Mouse (Mus musculus) midbrain, embryonic 15.5 days (tissue): Measurements from ENCODE around the gene Stox2. TPM values are rescaled to one million over a fixed set of nuclear protein-coding genes. Genes with fewer than 3 reads are reported as not detected.
"Not testable (repeated sequence)": the region's sequence is repeated elsewhere in the genome, so short reads cannot be mapped to it uniquely, and the experiment has no call there.

Experiments
- ATAC-seq: fragments of 200-750 bp; cut with Nextera tagmentation; replicated peaks from 2 replicates; pipeline ENCODE4 v1.8.0; 2017; ENCODE audit warnings: moderate TSS enrichment
- H3K27ac ChIP-seq: fragments of 300-500 bp; sonication (generic); 2 replicates; pipeline ENCODE4 v1.5.1; 2015; ENCODE audit warnings: mild to moderate bottlenecking, inconsistent platforms
- H3K27me3 ChIP-seq: fragments of 300-500 bp; sonication (generic); replicated peaks from 2 replicates; pipeline ENCODE4 v1.6.1; 2015; ENCODE audit warnings: inconsistent platforms
- H3K36me3 ChIP-seq: fragments of 300-500 bp; sonication (generic); replicated peaks from 2 replicates; pipeline ENCODE4 v1.6.1; 2015; ENCODE audit warnings: inconsistent platforms
- H3K4me1 ChIP-seq: fragments of 300-500 bp; sonication (generic); 2 replicates; pipeline ENCODE4 v1.6.1; 2015; ENCODE audit warnings: inconsistent platforms
- H3K4me2 ChIP-seq: fragments of 300-500 bp; sonication (generic); 2 replicates; pipeline ENCODE4 v1.6.1; 2015; ENCODE audit warnings: inconsistent platforms, mild to moderate bottlenecking, moderate library complexity
- H3K4me3 ChIP-seq: fragments of 300-500 bp; sonication (generic); 2 replicates; pipeline ENCODE4 v1.5.1; 2015; ENCODE audit warnings: mild to moderate bottlenecking, inconsistent platforms
- H3K9ac ChIP-seq: fragments of 300-500 bp; sonication (generic); 2 replicates; pipeline ENCODE4 v1.6.1; 2015; ENCODE audit warnings: mild to moderate bottlenecking, inconsistent platforms
- H3K9me3 ChIP-seq: fragments of 300-500 bp; sonication (generic); 2 replicates; pipeline ENCODE4 v1.6.1; 2016; ENCODE audit warnings: inconsistent platforms
- WGBS: fragments of 180-500 bp; shearing (Covaris S2); methylation state at CpG from one replicate; pipeline ENCODE4 v1.1.7; 2015; ENCODE audit warnings: mixed read lengths; 5-methylcytosine and 5-hydroxymethylcytosine counted together
- polyA plus RNA-seq: library from polyadenylated mRNA; unstranded; fragments of >200 nt; fragmentation: Nextera tagmentation; extraction: Ambion mirVana; gene quantifications from 2 replicates; pipeline ENCODE4 v1.2.1, GENCODE M21; 2015

The Stox2 gene
- polyA plus RNA-seq = 51.3 and 51.9 TPM in 2 replicates

GRCm38 (mm10) chr8:47446312-47447046, at the start of gene Stox2:
Stox2 (minus strand) TSS chr8:47446362.
- Histone ChIP-seq H3K4me3 (no peak within 1 kb of the TSS), H3K9ac (no peak within 1 kb of the TSS), H3K36me3 (no peaks in the 10 kb centered on the region), H3K9me3 (no peaks in the 10 kb centered on the region), H3K4me2 (no peak within 1 kb of the TSS), H3K4me1 (no peaks in the 10 kb centered on the region), H3K27ac (no peak within 1 kb of the TSS), H3K27me3 (no peaks in the 10 kb centered on the region)
- 77% methylated on average over 19 of the region's 19 CpGs for WGBS
- no peak for ATAC-seq

- no peaks in the 10 kb centered on the region for H3K27me3 ChIP-seq
- H3K4me3 ChIP-seq = no peak overlapping the region
- no peaks in the 10 kb centered on the region for H3K9me3 ChIP-seq
- no peak overlapping the region for H3K27ac ChIP-seq
- no peak overlapping the region for H3K9ac ChIP-seq
- no peaks in the 10 kb centered on the region for H3K4me1 ChIP-seq
- no peak for ATAC-seq
- no peak overlapping the region for H3K4me2 ChIP-seq
- 93% methylated on average over 6 of the region's 6 CpGs for WGBS
- peaks cover 41% of the 10 kb centered on the region for H3K36me3 ChIP-seq
Measured at GRCm38 (mm10) chr8:47495428-47495827, 49.3 kb upstream of the Stox2 start.

- H3K27me3 ChIP-seq = no peaks in the 10 kb centered on the region
Measured at GRCm38 (mm10) chr8:47494602-47495153, 48.5 kb upstream of the Stox2 start.

GRCm38 (mm10) chr8:47493106-47493505, 46.9 kb upstream of the Stox2 start:
- 96% methylated on average over 12 of the region's 12 CpGs for WGBS
- H3K36me3 ChIP-seq = peaks cover 28% of the 10 kb centered on the region

More at GRCm38 (mm10) chr8:47494602-47495153, 48.5 kb upstream of the Stox2 start:
- Histone ChIP-seq H3K4me2 (no peak overlapping the region), H3K4me3 (no peak overlapping the region), H3K4me1 (no peaks in the 10 kb centered on the region), H3K9me3 (no peaks in the 10 kb centered on the region), H3K27ac (no peak overlapping the region), H3K9ac (no peak overlapping the region), H3K36me3 (peaks cover 34% of the 10 kb centered on the region)
- WGBS = 90% methylated on average over 12 of the region's 12 CpGs
- no peak for ATAC-seq

GRCm38 (mm10) chr8:47487231-47487630, 41.1 kb upstream of the Stox2 start:
- Histone ChIP-seq H3K9ac (no peak overlapping the region), H3K4me3 (no peak overlapping the region), H3K27me3 (no peaks in the 10 kb centered on the region), H3K4me2 (no peak overlapping the region), H3K4me1 (no peaks in the 10 kb centered on the region), H3K9me3 (no peaks in the 10 kb centered on the region), H3K27ac (no peak overlapping the region), H3K36me3 (peaks cover 7% of the 10 kb centered on the region; the same call in 1 of the 2 replicates)
- WGBS = 93% methylated on average over 3 of the region's 3 CpGs
- no peak for ATAC-seq

More at GRCm38 (mm10) chr8:47493106-47493505, 46.9 kb upstream of the Stox2 start:
- H3K4me3 ChIP-seq = no peak overlapping the region
- H3K27me3 ChIP-seq = no peaks in the 10 kb centered on the region
- no peak for ATAC-seq
- no peak overlapping the region for H3K4me2 ChIP-seq
- H3K27ac ChIP-seq = no peak overlapping the region
- H3K4me1 ChIP-seq = no peaks in the 10 kb centered on the region
- H3K9ac ChIP-seq = no peak overlapping the region
- no peaks in the 10 kb centered on the region for H3K9me3 ChIP-seq

- no peaks in the 10 kb centered on the region for H3K36me3 ChIP-seq
- no peaks in the 10 kb centered on the region for H3K4me1 ChIP-seq
- no peak overlapping the region for H3K4me2 ChIP-seq
- H3K27ac ChIP-seq = no peak overlapping the region
- no peaks in the 10 kb centered on the region for H3K27me3 ChIP-seq
- 59% methylated on average over 12 of the region's 12 CpGs for WGBS
- no peak overlapping the region for H3K4me3 ChIP-seq
- H3K9ac ChIP-seq = no peak overlapping the region
- no peak for ATAC-seq
- no peaks in the 10 kb centered on the region for H3K9me3 ChIP-seq
Measured at GRCm38 (mm10) chr8:47482354-47483071, 36.4 kb upstream of the Stox2 start.

- H3K36me3 ChIP-seq = no peaks in the 10 kb centered on the region
- ATAC-seq = peak; percentile 58; the same call in 1 of the 2 replicates
- 75% methylated on average over 7 of the region's 7 CpGs for WGBS
Measured at GRCm38 (mm10) chr8:47480039-47480438, 33.9 kb upstream of the Stox2 start.

GRCm38 (mm10) chr8:47461650-47462049, 15.5 kb upstream of the Stox2 start:
- Histone ChIP-seq H3K36me3 (no peaks in the 10 kb centered on the region), H3K9ac (no peak overlapping the region), H3K4me1 (no peaks in the 10 kb centered on the region), H3K4me3 (no peak overlapping the region), H3K9me3 (no peaks in the 10 kb centered on the region), H3K4me2 (no peak overlapping the region), H3K27ac (no peak overlapping the region), H3K27me3 (no peaks in the 10 kb centered on the region)
- 80% methylated on average over 10 of the region's 10 CpGs for WGBS
- ATAC-seq = no peak

More at GRCm38 (mm10) chr8:47480039-47480438, 33.9 kb upstream of the Stox2 start:
- Histone ChIP-seq H3K4me1 (no peaks in the 10 kb centered on the region), H3K9me3 (no peaks in the 10 kb centered on the region), H3K4me3 (no peak overlapping the region), H3K27me3 (no peaks in the 10 kb centered on the region), H3K27ac (no peak overlapping the region), H3K9ac (no peak overlapping the region), H3K4me2 (no peak overlapping the region)

- Histone ChIP-seq H3K9ac (no peak overlapping the region), H3K27ac (no peak overlapping the region), H3K4me1 (no peaks in the 10 kb centered on the region), H3K9me3 (no peaks in the 10 kb centered on the region), H3K27me3 (no peaks in the 10 kb centered on the region), H3K4me3 (no peak overlapping the region), H3K4me2 (no peak overlapping the region), H3K36me3 (no peaks in the 10 kb centered on the region)
- 84% methylated on average over 6 of the region's 6 CpGs for WGBS
- no peak for ATAC-seq
Measured at GRCm38 (mm10) chr8:47459216-47459749, 13.1 kb upstream of the Stox2 start.

GRCm38 (mm10) chr8:47458591-47458990, 12.4 kb upstream of the Stox2 start:
- no peak for ATAC-seq
- 93% methylated on average over 10 of the region's 10 CpGs for WGBS

GRCm38 (mm10) chr8:47449211-47449610, 3.0 kb upstream of the Stox2 start:
- not testable (repeated sequence) for H3K4me1 ChIP-seq, H3K4me2 ChIP-seq, H3K27me3 ChIP-seq, H3K36me3 ChIP-seq, H3K9ac ChIP-seq, H3K9me3 ChIP-seq, H3K4me3 ChIP-seq, ATAC-seq, H3K27ac ChIP-seq
- WGBS = 98% methylated on average over 2 of the region's 2 CpGs

More at GRCm38 (mm10) chr8:47458591-47458990, 12.4 kb upstream of the Stox2 start:
- Histone ChIP-seq H3K27ac (no peak overlapping the region), H3K4me1 (no peaks in the 10 kb centered on the region), H3K4me2 (no peak overlapping the region), H3K9ac (no peak overlapping the region), H3K36me3 (no peaks in the 10 kb centered on the region), H3K4me3 (no peak overlapping the region), H3K27me3 (no peaks in the 10 kb centered on the region), H3K9me3 (no peaks in the 10 kb centered on the region)

GRCm38 (mm10) chr8:47439271-47439670, 6.9 kb downstream of the Stox2 start:
- WGBS = 62% methylated on average over 12 of the region's 12 CpGs
- no peaks in the 10 kb centered on the region for H3K27me3 ChIP-seq
- no peaks in the 10 kb centered on the region for H3K9me3 ChIP-seq
- no peak overlapping the region for H3K27ac ChIP-seq
- H3K4me3 ChIP-seq = no peak overlapping the region
- no peak overlapping the region for H3K9ac ChIP-seq
- no peak overlapping the region for H3K4me2 ChIP-seq
- ATAC-seq = no peak
- no peaks in the 10 kb centered on the region for H3K36me3 ChIP-seq
- H3K4me1 ChIP-seq = no peaks in the 10 kb centered on the region
